Mouse (Mus musculus): ENCODE results near the gene Aspdh. TPM values are rescaled to one million over a fixed set of nuclear protein-coding genes. Genes with fewer than 3 reads are reported as not detected.

Gene Aspdh
- polyA plus RNA-seq, 1 experiment, result not detected

GRCm38 (mm10) chr7:44471880-44472557 is 6.8 kb downstream of the Aspdh start:
- TF ChIP-seq CTCF (IDR thresholded peaks at IDR 0.05; ENCODE audit: low read depth, low read length) (no peak), POLR2A (IDR thresholded peaks at IDR 0.05; ENCODE audit: borderline replicate concordance, low read depth, low read length) (no peak)
- H3K4me3 ChIP-seq (ENCODE audit: insufficient read depth, low read length), result no peak overlapping the region
- H3K4me1 ChIP-seq (ENCODE audit: control insufficient read depth, insufficient read depth, low read length), result peaks cover 22% of the 10 kb centered on the region
- no peak overlapping the region for H3K27ac ChIP-seq (ENCODE audit: insufficient read depth, low read depth, low read length)

GRCm38 (mm10) chr7:44472558-44472885 is 7.3 kb downstream of the Aspdh start:
- no peak overlapping the region for H3K4me3 ChIP-seq (ENCODE audit: insufficient read depth, low read length)
- H3K27ac ChIP-seq (ENCODE audit: insufficient read depth, low read depth, low read length), result no peak overlapping the region
- peaks cover 22% of the 10 kb centered on the region for H3K4me1 ChIP-seq (ENCODE audit: control insufficient read depth, insufficient read depth, low read length)
- no peak for TF ChIP-seq POLR2A (IDR thresholded peaks at IDR 0.05; ENCODE audit: borderline replicate concordance, low read depth, low read length)
- no peak for TF ChIP-seq CTCF (IDR thresholded peaks at IDR 0.05; ENCODE audit: low read depth, low read length)

GRCm38 (mm10) chr7:44472961-44473646 is 7.9 kb downstream of the Aspdh start:
- no peak overlapping the region for H3K27ac ChIP-seq (ENCODE audit: insufficient read depth, low read depth, low read length)
- no peak overlapping the region for H3K4me3 ChIP-seq (ENCODE audit: insufficient read depth, low read length)
- H3K4me1 ChIP-seq (ENCODE audit: control insufficient read depth, insufficient read depth, low read length), result peaks cover 22% of the 10 kb centered on the region
- TF ChIP-seq POLR2A (IDR thresholded peaks at IDR 0.05; ENCODE audit: borderline replicate concordance, low read depth, low read length), result no peak
- no peak for TF ChIP-seq CTCF (IDR thresholded peaks at IDR 0.05; ENCODE audit: low read depth, low read length)

GRCm38 (mm10) chr7:44474419-44474818 is 9.2 kb downstream of the Aspdh start:
- peaks cover 17% of the 10 kb centered on the region for H3K4me1 ChIP-seq (ENCODE audit: control insufficient read depth, insufficient read depth, low read length)
- H3K4me3 ChIP-seq (ENCODE audit: insufficient read depth, low read length), result no peak overlapping the region
- TF ChIP-seq CTCF (IDR thresholded peaks at IDR 0.05; ENCODE audit: low read depth, low read length) (no peak), POLR2A (IDR thresholded peaks at IDR 0.05; ENCODE audit: borderline replicate concordance, low read depth, low read length) (no peak)
- H3K27ac ChIP-seq (ENCODE audit: insufficient read depth, low read depth, low read length), result no peak overlapping the region

- TF ChIP-seq POLR2A (IDR thresholded peaks at IDR 0.05; ENCODE audit: borderline replicate concordance, low read depth, low read length) (no peak), CTCF (IDR thresholded peaks at IDR 0.05; ENCODE audit: low read depth, low read length) (no peak)
- Histone ChIP-seq H3K4me3 (ENCODE audit: insufficient read depth, low read length) (no peak overlapping the region), H3K27ac (ENCODE audit: insufficient read depth, low read depth, low read length) (no peak overlapping the region), H3K4me1 (ENCODE audit: control insufficient read depth, insufficient read depth, low read length) (peaks cover 17% of the 10 kb centered on the region)
Observed at GRCm38 (mm10) chr7:44475046-44475614, 9.9 kb downstream of the Aspdh start.

- Histone ChIP-seq H3K4me1 (ENCODE audit: control insufficient read depth, insufficient read depth, low read length) (no peaks in the 10 kb centered on the region; the same call in 1 of the 2 replicates), H3K4me3 (ENCODE audit: insufficient read depth, low read length) (no peak overlapping the region), H3K27ac (ENCODE audit: insufficient read depth, low read depth, low read length) (no peak overlapping the region)
- TF ChIP-seq CTCF (IDR thresholded peaks at IDR 0.05; ENCODE audit: low read depth, low read length) (no peak), POLR2A (IDR thresholded peaks at IDR 0.05; ENCODE audit: borderline replicate concordance, low read depth, low read length) (no peak)
Observed at GRCm38 (mm10) chr7:44482836-44483435, 17.7 kb downstream of the Aspdh start.

GRCm38 (mm10) chr7:44484109-44484508 is 18.9 kb downstream of the Aspdh start:
- H3K4me3 ChIP-seq (ENCODE audit: insufficient read depth, low read length), result no peak overlapping the region
- H3K4me1 ChIP-seq (ENCODE audit: control insufficient read depth, insufficient read depth, low read length), result no peaks in the 10 kb centered on the region; the same call in 1 of the 2 replicates
- no peak overlapping the region for H3K27ac ChIP-seq (ENCODE audit: insufficient read depth, low read depth, low read length)
- TF ChIP-seq POLR2A (IDR thresholded peaks at IDR 0.05; ENCODE audit: borderline replicate concordance, low read depth, low read length) (no peak), CTCF (IDR thresholded peaks at IDR 0.05; ENCODE audit: low read depth, low read length) (no peak)

- H3K4me3 ChIP-seq (ENCODE audit: insufficient read depth, low read length), result no peak overlapping the region
- peak; percentile 90 for TF ChIP-seq CTCF (IDR thresholded peaks at IDR 0.05; ENCODE audit: low read depth, low read length)
- no peak for TF ChIP-seq POLR2A (IDR thresholded peaks at IDR 0.05; ENCODE audit: borderline replicate concordance, low read depth, low read length)
- H3K27ac ChIP-seq (ENCODE audit: insufficient read depth, low read depth, low read length), result no peak overlapping the region
- no peaks in the 10 kb centered on the region for H3K4me1 ChIP-seq (ENCODE audit: control insufficient read depth, insufficient read depth, low read length)
Observed at GRCm38 (mm10) chr7:44484841-44485571, 19.8 kb downstream of the Aspdh start.

GRCm38 (mm10) chr7:44485572-44486195 is 20.5 kb downstream of the Aspdh start:
- Histone ChIP-seq H3K4me1 (ENCODE audit: control insufficient read depth, insufficient read depth, low read length) (no peaks in the 10 kb centered on the region), H3K27ac (ENCODE audit: insufficient read depth, low read depth, low read length) (no peak overlapping the region), H3K4me3 (ENCODE audit: insufficient read depth, low read length) (no peak overlapping the region)
- TF ChIP-seq CTCF (IDR thresholded peaks at IDR 0.05; ENCODE audit: low read depth, low read length) (no peak), POLR2A (IDR thresholded peaks at IDR 0.05; ENCODE audit: borderline replicate concordance, low read depth, low read length) (no peak)
